Mouse (Mus musculus) ES-Bruce4 (cell line): ENCODE results near the gene Paxx. TPM values are rescaled to one million over a fixed set of nuclear protein-coding genes. Genes with fewer than 3 reads are reported as not detected.

Experiments
- H3K27ac ChIP-seq: 2 replicates; pipeline ENCODE4 v1.5.1; 2012; ENCODE audit warnings: low read length, inconsistent platforms; ENCODE audit not compliant: insufficient read depth
- H3K27me3 ChIP-seq: 2 replicates; pipeline ENCODE4 v1.6.1; 2012; ENCODE audit warnings: mild to moderate bottlenecking, low read length, inconsistent platforms; ENCODE audit not compliant: control insufficient read depth, poor library complexity, insufficient read depth, severe bottlenecking
- H3K36me3 ChIP-seq: 2 replicates; pipeline ENCODE4 v1.6.1; 2012; ENCODE audit warnings: inconsistent platforms, mild to moderate bottlenecking, low read length, moderate library complexity; ENCODE audit not compliant: control insufficient read depth, poor library complexity, insufficient read depth, severe bottlenecking
- H3K4me1 ChIP-seq: one replicate; pipeline ENCODE4 v1.8.1; 2011; ENCODE audit warnings: low read length; ENCODE audit not compliant: control insufficient read depth, insufficient read depth
- H3K4me3 ChIP-seq: 2 replicates; pipeline ENCODE4 v1.5.1; 2011; ENCODE audit warnings: low read depth, mild to moderate bottlenecking, low read length
- H3K9ac ChIP-seq: 2 replicates; pipeline ENCODE4 v1.6.1; 2012; ENCODE audit warnings: low read depth, mild to moderate bottlenecking, inconsistent platforms; ENCODE audit not compliant: poor library complexity, severe bottlenecking
- H3K9me3 ChIP-seq: replicated peaks from 2 replicates; pipeline ENCODE4 v1.6.1; 2012; ENCODE audit warnings: mild to moderate bottlenecking, low read length, inconsistent platforms; ENCODE audit not compliant: control insufficient read depth, poor library complexity, insufficient read depth, severe bottlenecking
- CTCF ChIP-seq: IDR thresholded peaks from one replicate; pipeline ENCODE4 v1.8.1; 2011; ENCODE audit warnings: low read depth, low read length
- EP300 ChIP-seq: IDR thresholded peaks from 2 replicates; pipeline ENCODE4 v1.6.1; 2011; ENCODE audit warnings: low read depth, low read length; ENCODE audit not compliant: insufficient read depth
- POLR2A ChIP-seq: IDR thresholded peaks from one replicate; pipeline ENCODE4 v1.8.1; 2011; ENCODE audit warnings: low read length; ENCODE audit not compliant: insufficient read depth
- polyA plus RNA-seq: library from polyadenylated mRNA; stranded (reverse); fragments of >200 nt; gene quantifications from 2 replicates; pipeline ENCODE4 v1.2.4, GENCODE M21; 2011; ENCODE audit warnings: low read depth; ENCODE audit not compliant: missing spikeins, insufficient read depth, insufficient read length

Gene Paxx
- polyA plus RNA-seq, 1 experiment, result 3.7 TPM

DNA sequence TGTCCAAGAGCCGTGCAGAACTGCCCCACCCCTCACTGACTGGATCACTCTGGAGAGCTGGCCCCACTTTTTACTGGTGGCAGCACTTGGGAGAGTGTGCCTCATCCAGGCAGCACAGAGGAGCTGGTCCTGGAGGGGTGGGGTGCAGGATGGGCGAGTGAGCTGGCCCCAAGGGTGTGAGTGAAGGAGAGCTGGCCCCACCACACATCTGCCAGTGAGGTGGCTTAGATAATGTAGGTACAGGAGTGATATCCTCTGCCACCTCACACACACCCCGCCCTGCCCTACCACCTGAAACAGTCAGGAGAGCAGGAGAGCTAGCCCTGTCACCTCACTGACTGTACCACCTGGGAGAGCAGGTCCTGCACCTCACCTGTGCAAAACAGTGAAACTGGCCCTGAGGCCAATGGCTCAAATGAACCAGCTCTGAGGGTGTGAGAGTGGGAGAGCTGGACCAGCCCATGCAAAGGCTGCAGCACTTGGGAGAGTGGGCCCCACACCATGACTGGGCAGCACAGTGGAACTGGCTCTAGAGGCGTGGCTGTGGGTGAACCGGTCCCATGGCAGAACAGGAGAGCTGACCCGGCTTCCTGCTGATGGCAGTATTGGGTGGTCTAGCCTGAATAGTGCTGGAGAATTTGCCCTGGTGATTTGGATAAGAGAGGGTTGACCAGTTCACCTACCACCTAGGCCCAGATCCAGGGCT is 27.2 kb upstream of the Paxx start:
- Histone ChIP-seq H3K27ac (no peak overlapping the region), H3K9me3 (no peaks in the 10 kb centered on the region), H3K27me3 (no peaks in the 10 kb centered on the region), H3K4me1 (no peaks in the 10 kb centered on the region), H3K9ac (no peak overlapping the region), H3K4me3 (no peak overlapping the region), H3K36me3 (no peaks in the 10 kb centered on the region)
- no peak for TF ChIP-seq EP300
- TF ChIP-seq POLR2A, result no peak
- TF ChIP-seq CTCF, result no peak

DNA sequence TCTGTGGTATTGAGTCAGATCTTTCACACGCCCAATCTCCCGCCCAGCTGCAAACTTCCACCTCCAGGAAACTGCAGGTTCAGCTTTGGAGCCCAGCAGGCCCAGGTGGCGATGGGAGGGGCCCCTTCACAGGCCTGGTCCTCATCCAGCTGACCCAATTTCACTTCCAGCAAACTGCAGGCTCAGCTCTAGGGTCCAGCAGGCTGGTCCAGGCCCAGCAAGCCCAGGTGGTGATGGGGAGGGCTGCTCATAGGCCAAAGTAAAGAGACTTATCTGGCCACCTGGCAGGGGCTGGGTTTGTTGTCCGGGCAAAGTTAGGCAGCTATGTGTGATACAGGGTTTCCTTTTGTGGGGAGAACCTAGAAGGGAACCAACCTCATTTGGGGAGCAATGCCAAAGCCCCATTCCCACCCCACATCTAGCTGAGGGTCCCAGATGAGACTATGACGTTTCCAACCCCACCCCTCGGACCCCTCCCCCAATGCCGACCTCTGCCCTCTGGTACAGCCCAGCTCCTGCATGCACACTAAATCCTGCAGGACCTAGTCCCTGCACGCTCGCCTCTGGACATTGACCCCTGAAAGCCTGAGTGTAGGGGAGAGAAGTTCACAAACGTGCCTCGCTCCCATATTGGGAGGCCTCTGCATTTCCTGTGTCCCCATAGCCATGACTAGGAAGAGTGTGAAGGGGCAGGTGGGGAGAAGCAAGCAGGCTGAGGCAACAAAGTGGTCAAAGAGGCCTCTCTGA is 24.2 kb upstream of the Paxx start:
- Histone ChIP-seq H3K9me3 (no peaks in the 10 kb centered on the region), H3K9ac (no peak overlapping the region), H3K4me3 (no peak overlapping the region), H3K4me1 (no peaks in the 10 kb centered on the region), H3K27me3 (no peaks in the 10 kb centered on the region), H3K36me3 (no peaks in the 10 kb centered on the region), H3K27ac (no peak overlapping the region)
- TF ChIP-seq CTCF (no peak), POLR2A (no peak), EP300 (no peak)

DNA sequence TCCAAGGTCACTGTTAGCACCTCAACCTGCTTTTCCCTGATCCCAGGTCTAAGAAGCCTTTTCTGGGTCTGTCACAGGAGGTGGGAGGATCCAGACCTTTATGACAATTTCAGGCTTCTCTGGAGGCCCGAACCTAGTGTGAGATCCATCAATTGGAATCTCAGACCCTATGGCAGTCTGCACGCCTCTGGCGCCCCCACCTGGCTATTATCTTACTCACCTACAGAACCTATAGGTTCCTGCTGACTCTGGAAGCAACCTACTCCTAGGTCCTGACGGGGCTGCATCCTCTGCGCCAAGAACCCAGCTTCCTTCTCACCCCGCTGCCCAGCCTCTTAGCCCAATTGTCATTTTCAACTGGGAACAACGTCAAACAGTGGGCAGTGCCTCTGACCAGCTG is 22.1 kb upstream of the Paxx start:
- no peaks in the 10 kb centered on the region for H3K9me3 ChIP-seq
- no peaks in the 10 kb centered on the region for H3K36me3 ChIP-seq
- H3K27me3 ChIP-seq, result no peaks in the 10 kb centered on the region
- TF ChIP-seq CTCF (peak; percentile 72), POLR2A (no peak), EP300 (no peak)
- H3K4me1 ChIP-seq, result no peaks in the 10 kb centered on the region
- no peak overlapping the region for H3K4me3 ChIP-seq
- no peak overlapping the region for H3K27ac ChIP-seq
- H3K9ac ChIP-seq, result no peak overlapping the region

DNA sequence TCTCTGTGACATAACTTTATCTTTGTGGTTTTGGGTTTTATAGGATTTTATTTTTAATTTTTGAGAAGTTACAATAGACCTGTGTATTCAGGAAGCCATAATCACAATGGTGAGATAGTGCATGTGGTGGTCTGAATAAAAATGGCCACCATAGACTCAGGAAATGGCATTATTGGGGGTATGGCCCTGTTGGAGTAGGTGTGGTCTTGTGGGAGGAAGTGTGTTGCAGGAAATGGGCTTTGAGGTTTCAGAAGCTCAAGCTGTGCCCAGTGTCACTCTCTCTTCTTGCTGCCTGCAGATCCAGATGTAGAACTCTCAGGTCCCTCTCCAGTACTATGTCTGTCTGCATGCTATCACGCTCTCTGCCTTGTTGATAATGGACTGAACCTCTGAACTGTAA is 19.6 kb upstream of the Paxx start:
- Histone ChIP-seq H3K27ac (no peak overlapping the region), H3K9me3 (no peaks in the 10 kb centered on the region), H3K27me3 (no peaks in the 10 kb centered on the region), H3K4me1 (no peaks in the 10 kb centered on the region), H3K4me3 (no peak overlapping the region), H3K36me3 (no peaks in the 10 kb centered on the region), H3K9ac (no peak overlapping the region)
- TF ChIP-seq POLR2A, result no peak

DNA sequence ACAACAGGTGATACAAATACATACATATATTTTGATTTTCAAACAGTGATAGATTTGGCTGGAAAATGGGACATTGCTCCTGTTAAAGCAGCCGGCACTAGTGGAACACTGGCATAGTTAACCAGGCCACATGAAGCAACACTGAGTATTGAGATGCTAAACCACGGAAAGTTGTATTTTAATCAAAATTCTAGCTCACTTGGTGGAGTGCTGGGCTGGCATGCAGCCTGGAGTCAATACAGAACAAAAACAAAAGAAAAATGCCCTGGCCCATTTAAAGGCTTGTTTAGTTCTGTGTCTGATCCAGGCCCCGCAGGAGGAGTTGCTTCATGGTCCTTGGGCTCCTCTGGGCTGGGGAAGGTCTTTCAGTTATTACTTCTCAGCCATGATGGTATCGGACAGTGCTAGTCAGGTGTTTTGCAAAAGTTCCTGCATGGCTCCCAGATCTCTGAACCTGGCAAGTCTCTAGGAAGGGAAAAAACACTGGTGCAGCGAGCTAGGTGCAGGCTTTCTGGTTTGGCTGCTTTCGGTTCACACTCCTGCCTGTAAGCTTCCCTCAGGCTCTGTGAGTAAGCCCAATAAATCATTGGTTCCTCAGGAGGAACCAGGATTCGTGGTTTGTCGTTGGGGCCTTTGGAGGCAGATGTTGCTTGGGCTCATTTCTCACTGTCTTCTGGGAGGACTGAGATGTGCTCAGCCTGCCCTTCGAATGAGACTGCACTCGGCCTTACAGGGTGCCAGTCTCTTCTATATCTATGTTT is 18.8 kb upstream of the Paxx start:
- TF ChIP-seq CTCF (no peak), EP300 (no peak), POLR2A (no peak)
- H3K27me3 ChIP-seq, result no peaks in the 10 kb centered on the region
- no peaks in the 10 kb centered on the region for H3K9me3 ChIP-seq
- H3K4me1 ChIP-seq, result no peaks in the 10 kb centered on the region
- no peak overlapping the region for H3K4me3 ChIP-seq
- no peak overlapping the region for H3K9ac ChIP-seq
- H3K36me3 ChIP-seq, result no peaks in the 10 kb centered on the region
- H3K27ac ChIP-seq, result no peak overlapping the region
